Mouse (Mus musculus) layer of hippocampus, adult 9-11 months (tissue): ENCODE results near the gene Rap1gap.

Experiments
- DNase-seq: peaks from one replicate; pipeline ENCODE4 v3.0.0; 2022

The Rap1gap gene

DNA sequence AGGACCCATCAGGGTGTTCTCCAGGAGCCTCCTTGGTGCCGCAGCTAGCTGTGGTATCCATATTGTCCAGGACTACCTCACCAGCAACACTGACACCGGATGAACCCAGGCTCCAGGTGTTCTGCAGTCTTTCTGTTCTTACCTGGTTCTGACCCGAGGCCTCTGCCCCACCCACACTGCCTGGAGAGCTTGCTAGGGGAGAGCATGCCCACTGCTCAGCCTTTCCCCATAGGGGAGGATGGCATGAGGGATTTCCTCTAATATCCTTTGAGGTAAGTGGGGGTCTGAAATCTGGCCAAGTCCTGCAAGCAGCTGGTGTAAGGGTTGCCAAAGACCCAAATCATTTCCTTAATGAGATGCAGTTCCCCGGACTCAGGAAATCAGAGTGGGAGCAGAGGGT lies 1.0 kb upstream of the Rap1gap start:
- DNase-seq: no peak

DNA sequence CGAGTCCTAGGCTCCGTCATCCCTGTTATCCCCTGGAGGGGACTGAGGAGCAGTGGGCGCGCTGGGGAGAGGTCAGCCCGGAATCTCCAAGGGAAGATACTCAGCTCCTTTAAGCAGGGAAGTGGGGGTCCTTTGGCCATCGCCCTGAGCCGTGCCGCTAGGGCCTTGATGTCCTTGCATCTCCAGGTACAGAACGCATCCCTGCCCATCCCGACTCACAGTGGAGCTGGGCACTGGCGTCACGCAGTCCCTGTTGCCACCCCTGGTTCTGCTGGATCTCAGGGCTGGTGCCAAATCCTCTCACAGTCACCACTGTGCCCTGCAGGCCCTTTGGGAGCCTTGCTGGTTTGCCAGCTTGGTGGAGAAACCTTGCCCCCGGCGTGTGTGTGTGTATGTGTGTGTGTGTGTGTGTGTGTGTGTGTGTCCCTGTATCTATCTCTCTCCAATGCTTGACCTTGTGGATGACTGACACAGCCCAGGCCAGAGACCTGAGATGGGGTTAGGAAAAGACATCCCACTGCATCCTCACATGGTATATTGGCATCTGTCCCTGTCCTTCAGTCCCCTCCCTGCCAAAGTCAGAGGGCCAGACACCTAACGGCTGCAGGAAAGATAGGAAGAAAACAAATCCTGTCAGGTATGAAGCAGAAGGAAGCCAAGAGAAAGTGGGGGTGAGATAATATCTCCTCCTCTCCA lies 602 bp downstream of the Rap1gap start:
- no peak for DNase-seq

- DNase-seq: no peak
Measured at GRCm38 (mm10) chr4:137665791-137666190, 1.3 kb downstream of the Rap1gap start.

- no peak for DNase-seq
Measured at GRCm38 (mm10) chr4:137666283-137666957, 1.9 kb downstream of the Rap1gap start.

DNA sequence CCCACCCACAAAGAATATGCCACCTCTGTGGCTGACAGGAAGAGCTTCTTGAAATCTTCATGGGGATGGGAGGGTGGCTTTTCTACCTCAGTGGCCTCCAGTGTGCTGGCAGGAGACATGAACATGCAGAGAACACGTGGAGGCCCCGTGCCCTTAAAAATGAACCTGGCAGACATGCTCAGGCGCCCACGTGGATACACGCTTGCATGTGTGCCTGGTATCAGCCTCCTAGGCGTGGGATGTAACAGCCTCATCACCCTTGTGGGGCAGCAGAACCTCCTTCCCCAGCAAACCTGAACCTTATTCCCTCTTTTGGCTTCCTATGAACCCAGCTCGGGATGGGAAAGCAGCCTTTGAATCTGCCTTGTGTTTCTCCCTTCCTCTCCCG lies 2.4 kb downstream of the Rap1gap start:
- DNase-seq: peak; percentile 61

GRCm38 (mm10) chr4:137667747-137668146 lies 3.2 kb downstream of the Rap1gap start:
- no peak for DNase-seq

GRCm38 (mm10) chr4:137671711-137672500 lies 7.4 kb downstream of the Rap1gap start:
- DNase-seq: no peak

- DNase-seq: no peak
Measured at GRCm38 (mm10) chr4:137675566-137675965, 11.0 kb downstream of the Rap1gap start.

DNA sequence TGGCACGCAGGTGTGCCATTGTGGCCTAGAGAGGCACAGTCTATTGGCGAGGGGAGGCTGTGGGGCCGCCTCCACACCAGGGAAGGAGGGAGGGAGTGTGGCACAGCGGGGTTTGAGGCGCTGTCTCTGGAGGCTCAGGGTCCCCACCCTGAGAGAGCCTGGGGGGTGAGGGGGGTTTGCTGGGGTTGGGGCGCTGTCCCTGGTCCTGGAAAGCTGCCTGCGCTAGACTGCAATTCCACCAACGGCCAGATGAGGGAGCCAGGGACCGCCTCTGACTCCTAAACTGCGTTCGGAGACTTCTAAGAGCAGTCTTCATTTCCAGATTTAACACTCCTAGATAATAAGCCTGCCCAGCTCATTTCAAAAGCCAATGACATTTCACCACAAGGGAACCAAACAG lies 11.5 kb downstream of the Rap1gap start:
- DNase-seq: no peak

- no peak for DNase-seq
Measured at GRCm38 (mm10) chr4:137676700-137677484, 12.4 kb downstream of the Rap1gap start.

DNA sequence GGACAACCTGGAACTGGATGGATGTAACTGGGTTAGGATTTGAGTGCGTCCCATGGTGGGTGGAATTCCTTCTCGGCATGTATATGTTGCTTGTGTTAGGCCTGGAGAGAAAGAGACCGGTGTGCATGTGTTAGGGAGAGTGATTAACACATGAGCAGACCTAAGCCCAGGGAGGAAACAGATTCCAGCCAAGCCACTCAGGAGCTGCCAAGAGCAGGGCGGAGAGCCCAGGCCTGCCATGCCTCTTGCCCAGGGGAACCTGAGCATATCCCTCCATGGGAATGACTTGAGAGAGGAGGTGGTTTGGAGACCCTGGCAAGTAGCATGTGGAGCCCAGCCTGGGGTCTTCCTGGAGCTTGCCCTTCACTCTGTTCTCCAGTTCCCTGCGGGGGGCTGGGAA lies 13.4 kb downstream of the Rap1gap start:
- no peak for DNase-seq

DNA sequence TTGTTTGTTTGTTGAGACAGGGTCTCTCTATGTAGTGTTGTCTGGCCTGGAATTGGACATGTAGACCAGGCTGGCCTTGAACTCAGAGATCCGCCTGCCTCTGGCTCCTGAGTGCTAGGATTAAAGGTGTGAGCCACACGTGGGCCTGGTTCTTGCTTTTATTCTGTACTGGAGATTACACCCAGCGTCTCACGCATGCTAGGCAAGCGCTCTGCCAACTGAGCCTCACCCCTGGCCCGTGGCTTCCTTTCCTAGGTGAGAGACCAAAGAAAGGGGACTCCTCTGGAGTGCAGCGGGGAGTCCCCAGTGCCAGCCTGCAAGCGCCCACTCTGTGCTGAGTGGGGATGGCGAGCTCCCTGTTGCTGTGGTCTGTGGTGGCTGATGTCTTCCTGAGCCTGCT lies 14.0 kb downstream of the Rap1gap start:
- no peak for DNase-seq

GRCm38 (mm10) chr4:137679979-137680550 lies 15.5 kb downstream of the Rap1gap start:
- peak; percentile 67 for DNase-seq

- no peak for DNase-seq
Measured at GRCm38 (mm10) chr4:137680721-137681120, 16.2 kb downstream of the Rap1gap start.

DNA sequence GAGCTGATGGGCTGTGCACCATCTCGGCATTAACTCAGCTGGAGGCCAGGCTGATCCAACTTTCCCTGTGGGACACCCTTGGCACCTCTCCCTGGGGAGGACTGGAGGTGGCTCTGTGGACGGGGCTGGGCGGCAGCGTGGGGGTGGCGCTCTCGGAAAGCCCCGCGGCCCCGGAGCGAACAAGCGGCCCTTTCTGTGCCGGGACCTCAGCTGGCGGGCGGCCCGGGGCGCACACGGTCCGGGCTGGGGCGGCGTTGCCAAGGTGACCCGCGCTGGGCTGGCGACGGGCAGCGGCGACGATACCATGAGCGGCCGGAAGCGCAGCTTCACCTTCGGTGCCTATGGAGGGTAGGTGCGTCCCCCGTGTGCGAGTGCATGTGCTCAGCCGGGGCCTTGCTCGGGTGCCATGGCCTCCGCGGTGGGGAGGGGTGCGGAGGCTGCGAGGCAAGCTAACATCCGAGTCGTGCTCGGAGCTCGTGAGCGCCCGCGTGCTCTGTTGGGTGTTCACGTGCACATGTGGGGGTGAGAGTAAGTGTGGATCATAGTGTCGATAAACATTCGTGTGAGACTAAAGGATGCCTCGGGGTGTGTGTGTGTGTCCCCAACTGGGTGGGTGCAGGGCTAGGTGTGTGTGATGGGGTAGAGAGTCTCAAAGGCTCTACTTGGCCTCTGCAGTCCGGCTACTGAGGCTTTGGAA lies 17.0 kb downstream of the Rap1gap start:
- DNase-seq: peak; percentile 86

GRCm38 (mm10) chr4:137682961-137683453 lies 18.5 kb downstream of the Rap1gap start:
- no peak for DNase-seq

- no peak for DNase-seq
Measured at GRCm38 (mm10) chr4:137684830-137685343, 20.4 kb downstream of the Rap1gap start.

- DNase-seq: no peak
Measured at GRCm38 (mm10) chr4:137686303-137686702, 21.8 kb downstream of the Rap1gap start.

DNA sequence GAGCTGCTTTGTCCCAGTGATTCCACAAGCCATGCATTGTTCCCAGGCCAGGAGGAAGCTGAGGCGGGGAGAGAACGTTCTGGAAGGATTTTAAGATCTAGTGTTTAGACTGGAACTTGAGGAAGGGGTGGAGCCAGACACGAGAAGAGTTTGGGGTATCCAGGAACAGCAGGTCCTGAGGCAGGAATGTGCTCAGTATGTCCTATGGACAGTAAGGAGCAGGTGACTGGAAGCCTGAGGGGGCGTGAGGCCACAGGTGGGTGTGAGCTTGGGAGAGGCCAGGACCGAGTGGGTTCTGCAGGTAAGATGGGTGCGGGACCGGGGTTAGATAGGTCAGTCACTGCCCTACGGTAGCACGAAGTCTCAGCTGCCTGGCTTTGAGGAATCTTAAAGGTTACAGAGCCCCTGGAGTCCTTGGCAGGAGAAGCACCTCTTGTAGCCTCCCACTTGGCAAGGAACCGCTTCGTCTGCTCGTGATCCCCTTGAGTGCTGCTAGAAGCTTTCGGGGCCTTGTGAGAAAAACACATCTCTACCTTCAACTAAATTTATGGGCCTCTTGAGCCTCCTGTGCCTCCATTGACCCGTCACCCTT lies 22.8 kb downstream of the Rap1gap start:
- DNase-seq: no peak

DNA sequence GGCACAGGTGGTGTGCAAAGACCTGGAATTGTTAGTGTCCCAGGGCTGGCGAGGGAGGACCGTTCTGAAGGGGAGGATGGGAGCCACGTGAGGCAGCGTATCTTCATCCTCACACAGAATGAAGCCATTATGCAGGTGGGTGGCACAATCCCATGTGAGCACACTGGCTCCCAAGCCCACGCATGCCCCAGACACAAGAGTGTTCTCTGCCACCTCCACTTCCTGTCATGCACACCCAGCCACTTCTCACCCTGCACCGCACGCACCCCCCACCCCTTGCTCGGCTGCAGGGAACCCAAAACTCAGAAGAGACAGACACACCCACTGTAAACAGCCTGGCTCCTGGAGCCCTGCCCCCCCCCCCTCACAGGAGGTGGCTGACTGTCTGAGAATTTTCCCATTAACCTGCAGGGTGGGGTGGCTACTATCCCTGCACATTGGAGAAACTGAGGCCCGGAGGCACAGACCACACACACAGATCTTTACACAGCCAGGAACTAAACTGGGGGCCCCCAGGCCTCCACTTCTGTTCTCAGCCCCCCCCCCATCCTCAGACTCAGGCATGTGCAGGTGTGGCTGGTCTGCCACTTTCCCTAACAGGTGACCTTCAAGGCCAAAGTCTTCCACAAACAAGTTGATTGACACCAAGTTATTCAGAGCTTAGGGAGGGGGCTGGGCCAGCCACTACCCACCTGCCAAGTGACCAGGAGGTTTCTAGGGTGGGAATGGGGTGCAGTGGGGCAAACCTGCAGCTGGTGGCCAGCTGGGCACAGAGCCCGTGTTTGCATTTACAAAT lies 27.8 kb downstream of the Rap1gap start:
- peak; percentile 63 for DNase-seq
